Mouse (Mus musculus) G1E (cell line): ENCODE results near the gene Ahsa1. TPM values are rescaled to one million over a fixed set of nuclear protein-coding genes. Genes with fewer than 3 reads are reported as not detected.

Experiments used
- ATAC-seq: 2 replicates; pipeline ENCODE4 v1.8.0; 2016; ENCODE audit warnings: mild to moderate bottlenecking; ENCODE audit not compliant: insufficient number of reproducible peaks, poor library complexity, low FRiP score, severe bottlenecking; ENCODE audit errors: extremely low read depth
- DNase-seq: peaks from one replicate; pipeline ENCODE4 v3.0.0; 2012; ENCODE audit warnings: low spot score
- H3K27me3 ChIP-seq: 2 replicates; pipeline ENCODE4 v1.6.1; 2012; ENCODE audit warnings: mild to moderate bottlenecking, low read length, inconsistent platforms; ENCODE audit not compliant: insufficient read depth
- H3K36me3 ChIP-seq: replicated peaks from 2 replicates; pipeline ENCODE3; 2012; ENCODE audit warnings: mild to moderate bottlenecking, inconsistent platforms
- H3K4me1 ChIP-seq: 2 replicates; pipeline ENCODE4 v1.6.1; 2012; ENCODE audit warnings: low read depth, low read length, inconsistent platforms, mixed read lengths; ENCODE audit not compliant: insufficient read depth
- H3K4me3 ChIP-seq: 2 replicates; pipeline ENCODE4 v1.5.1; 2012; ENCODE audit warnings: low read depth, mild to moderate bottlenecking, inconsistent platforms, low read length, moderate library complexity, mixed read lengths
- H3K9me3 ChIP-seq: replicated peaks from 2 replicates; pipeline ENCODE4 v1.6.1; 2012; ENCODE audit warnings: inconsistent platforms
- CTCF ChIP-seq: IDR thresholded peaks from 2 replicates; pipeline ENCODE4 v1.5.1; 2012; ENCODE audit warnings: low read depth, low read length, inconsistent platforms, mixed read lengths
- GATA1 ChIP-seq: IDR thresholded peaks from 2 replicates; pipeline ENCODE4 v1.6.1; 2012; ENCODE audit warnings: borderline replicate concordance, low read length, inconsistent platforms, mixed read lengths
- GATA2 ChIP-seq: IDR thresholded peaks from 2 replicates; pipeline ENCODE4 v1.6.1; 2012; ENCODE audit warnings: low read depth, low read length, inconsistent platforms, borderline replicate concordance
- POLR2AphosphoS5 ChIP-seq: IDR thresholded peaks from 2 replicates; pipeline ENCODE4 v1.6.1; 2012; ENCODE audit warnings: low read depth, low read length, inconsistent platforms; ENCODE audit not compliant: insufficient replicate concordance
- TAL1 ChIP-seq: conservative IDR thresholded peaks from 2 replicates; pipeline ENCODE4 v1.6.1; 2012; ENCODE audit warnings: low read depth, low read length, inconsistent platforms, mixed read lengths
- polyA plus RNA-seq: library from polyadenylated mRNA; stranded (reverse); fragments of >175 nt; gene quantifications from 2 replicates; pipeline ENCODE4 v1.2.3, GENCODE M21; 2012
- total RNA-seq, 2 experiments: library from RNA; stranded (forward) in 1 of 2; stranded (reverse) in 1 of 2; fragments of 200-1000 nt in 1 of 2; fragments of >200 nt in 1 of 2; fragmentation: Nextera tagmentation in 1 of 2; gene quantifications; 2 replicates each; pipeline ENCODE4 v1.2.3; 2014 to 2017

Gene Ahsa1
- total and polyA plus RNA-seq, 3 experiments: 144 to 400 (median 207) TPM

DNA sequence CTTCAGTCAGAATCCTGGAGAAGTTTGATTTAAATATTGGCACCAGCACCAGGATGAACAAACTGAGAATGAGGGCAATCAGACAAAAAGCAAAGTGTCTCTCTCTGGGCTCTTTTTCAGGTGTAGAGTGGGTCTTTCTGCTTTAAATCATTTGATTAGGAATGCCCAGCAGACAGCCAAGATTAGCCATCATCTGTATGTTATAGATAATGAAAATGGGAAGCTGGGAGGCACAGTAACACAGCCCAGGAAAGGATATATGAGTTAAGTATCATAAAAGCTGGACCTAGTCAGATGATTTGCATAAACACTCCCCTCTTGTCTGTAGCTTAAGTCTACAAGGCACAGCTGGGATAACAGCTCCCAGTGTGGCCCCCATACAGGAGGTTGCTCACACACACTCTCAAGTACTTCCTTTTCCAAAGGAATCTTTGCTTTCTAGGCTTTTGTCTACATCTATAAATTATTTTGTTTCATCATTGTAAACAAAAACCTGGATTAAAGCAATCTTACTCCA lies 35.8 kb upstream of the Ahsa1 start:
- H3K9me3 ChIP-seq: peaks cover 5% of the 10 kb centered on the region

DNA sequence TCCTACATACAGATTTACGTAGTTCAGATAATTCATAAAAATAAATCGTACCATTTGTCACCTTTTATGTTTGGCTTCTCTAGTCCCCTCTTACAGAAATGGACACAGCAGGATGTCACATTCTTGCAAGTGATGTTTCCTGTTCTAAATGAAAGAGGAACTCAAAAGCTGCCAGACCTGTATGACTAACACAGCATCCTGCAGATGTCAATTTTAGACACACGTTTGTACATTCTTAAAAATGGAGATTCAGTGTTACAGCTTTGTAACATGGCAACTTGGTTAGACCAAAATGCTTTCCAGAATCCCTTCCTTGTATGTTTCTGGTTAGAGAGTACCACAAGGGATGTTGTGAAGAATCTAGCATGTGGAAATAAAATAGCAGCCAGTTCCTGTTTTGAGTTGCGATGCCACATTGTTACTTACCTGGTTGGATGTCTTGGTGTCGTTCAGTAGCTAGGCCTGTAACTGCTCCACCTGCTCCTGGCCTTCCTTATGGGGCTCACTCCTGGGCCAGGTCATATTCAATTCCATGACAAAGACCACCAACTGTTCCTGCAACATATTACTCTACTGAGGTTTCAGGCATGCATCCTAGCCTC lies 29.3 kb upstream of the Ahsa1 start:
- Histone ChIP-seq H3K4me1 (no peaks in the 10 kb centered on the region), H3K27me3 (peaks cover 3% of the 10 kb centered on the region; the same call in 1 of the 2 replicates), H3K36me3 (peaks cover 35% of the 10 kb centered on the region), H3K4me3 (no peak overlapping the region), H3K9me3 (peaks cover 3% of the 10 kb centered on the region)
- ATAC-seq: no peak
- no peak for DNase-seq
- no peak for TF ChIP-seq POLR2AphosphoS5

More for the DNA sequence above, 35.8 kb upstream of the Ahsa1 start:
- Histone ChIP-seq H3K36me3 (no peaks in the 10 kb centered on the region), H3K27me3 (peaks cover 3% of the 10 kb centered on the region; the same call in 1 of the 2 replicates), H3K4me3 (no peak overlapping the region), H3K4me1 (peaks cover 3% of the 10 kb centered on the region; the same call in 1 of the 2 replicates)
- no peak for TF ChIP-seq TAL1
- TF ChIP-seq GATA1: no peak
- no peak for TF ChIP-seq CTCF
- no peak for TF ChIP-seq POLR2AphosphoS5
- TF ChIP-seq GATA2: no peak
- DNase-seq (no peak), ATAC-seq (peak; percentile 22; the same call in 1 of the 2 replicates)

GRCm38 (mm10) chr12:87238632-87239031 lies 27.6 kb upstream of the Ahsa1 start, which contains the start of gene Noxred1:
TSS of gene Noxred1 (minus strand) at chr12:87238732.
- no peak for DNase-seq
- Histone ChIP-seq H3K4me3 (no peak within 1 kb of the TSS), H3K27me3 (no peaks in the 10 kb centered on the region), H3K36me3 (peaks cover 44% of the 10 kb centered on the region), H3K4me1 (no peaks in the 10 kb centered on the region), H3K9me3 (peaks cover 3% of the 10 kb centered on the region)
- TF ChIP-seq GATA2: no peak
- no peak for TF ChIP-seq TAL1
- TF ChIP-seq CTCF: no peak
- TF ChIP-seq GATA1: no peak
- no peak for TF ChIP-seq POLR2AphosphoS5
- no peak for ATAC-seq

DNA sequence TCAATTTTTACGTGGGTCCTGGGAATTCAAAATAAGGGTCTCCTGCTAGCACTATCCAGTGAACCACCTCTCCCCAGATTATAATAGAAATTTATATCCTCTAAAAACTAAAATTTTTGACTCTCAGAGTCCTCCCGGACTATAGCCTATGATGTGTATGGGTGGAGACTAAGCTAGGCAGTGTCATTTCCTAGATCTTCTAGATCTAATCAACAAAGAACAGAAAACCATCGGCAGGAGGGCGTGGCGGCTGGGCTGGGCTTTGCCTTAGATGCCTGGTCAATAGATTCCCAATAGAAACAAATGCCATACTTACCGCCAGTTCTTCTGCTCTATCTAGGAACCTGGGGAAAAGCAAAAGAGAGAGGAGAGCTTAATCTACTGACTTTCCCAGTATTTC lies 16.1 kb upstream of the Ahsa1 start:
- ATAC-seq: peak; percentile 88
- Histone ChIP-seq H3K4me3 (no peak overlapping the region; the same call in 1 of the 2 replicates), H3K9me3 (no peaks in the 10 kb centered on the region), H3K4me1 (peaks cover 20% of the 10 kb centered on the region), H3K27me3 (no peaks in the 10 kb centered on the region), H3K36me3 (peaks cover 80% of the 10 kb centered on the region)
- TF ChIP-seq POLR2AphosphoS5: no peak
- TF ChIP-seq GATA2: no peak
- TF ChIP-seq TAL1: no peak
- TF ChIP-seq CTCF: no peak
- TF ChIP-seq GATA1: no peak
- peak; percentile 29 for DNase-seq

- TF ChIP-seq POLR2AphosphoS5 (no peak), GATA1 (no peak), TAL1 (no peak), GATA2 (no peak), CTCF (no peak)
- DNase-seq: no peak
- peaks cover 87% of the 10 kb centered on the region for H3K36me3 ChIP-seq
- H3K4me3 ChIP-seq: no peak overlapping the region
- no peak for ATAC-seq
- no peaks in the 10 kb centered on the region for H3K27me3 ChIP-seq
- H3K9me3 ChIP-seq: no peaks in the 10 kb centered on the region
- H3K4me1 ChIP-seq: peaks cover 32% of the 10 kb centered on the region
Measured at GRCm38 (mm10) chr12:87253878-87254277, 12.4 kb upstream of the Ahsa1 start.

DNA sequence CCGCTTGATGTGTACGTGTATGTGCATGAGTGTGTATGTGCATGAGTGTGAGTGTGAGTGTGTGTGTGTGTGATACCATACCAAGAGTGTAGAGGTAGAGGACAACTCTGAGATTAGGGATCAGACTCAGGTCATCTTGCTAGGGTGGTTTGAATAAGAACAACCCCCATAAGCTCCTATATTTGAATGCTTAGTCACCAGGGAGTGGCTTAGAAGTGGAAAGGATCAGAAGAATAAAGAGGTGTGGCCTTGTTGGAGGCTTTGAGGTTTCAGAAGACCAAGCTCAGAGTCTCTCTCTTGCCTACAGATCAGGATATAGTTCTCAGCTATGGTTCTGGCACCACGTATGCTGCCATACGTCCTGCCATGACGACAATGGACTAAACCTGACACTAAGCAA lies 9.7 kb upstream of the Ahsa1 start:
- TF ChIP-seq GATA2: no peak
- no peak for TF ChIP-seq GATA1
- TF ChIP-seq TAL1: no peak
- ATAC-seq: peak; percentile 66
- Histone ChIP-seq H3K27me3 (no peaks in the 10 kb centered on the region), H3K4me3 (no peak overlapping the region), H3K4me1 (peaks cover 12% of the 10 kb centered on the region), H3K9me3 (no peaks in the 10 kb centered on the region), H3K36me3 (peaks cover 86% of the 10 kb centered on the region)
- DNase-seq: no peak

- DNase-seq (no peak), ATAC-seq (no peak)
- Histone ChIP-seq H3K36me3 (peaks cover 69% of the 10 kb centered on the region), H3K4me3 (no peak overlapping the region), H3K9me3 (no peaks in the 10 kb centered on the region), H3K4me1 (peaks cover 18% of the 10 kb centered on the region), H3K27me3 (no peaks in the 10 kb centered on the region)
- TF ChIP-seq CTCF (no peak), TAL1 (no peak), GATA2 (no peak), POLR2AphosphoS5 (no peak), GATA1 (no peak)
Measured at GRCm38 (mm10) chr12:87260562-87260961, 5.7 kb upstream of the Ahsa1 start.
